Mouse (Mus musculus): Measurements from ENCODE around the gene Zfp112. TPM values are rescaled to one million over a fixed set of nuclear protein-coding genes. Genes with fewer than 3 reads are reported as not detected.

Gene Zfp112
- total and polyA plus RNA-seq, 3 experiments, result 1.8 to 4.1 (median 3.1) TPM

Other genes starting within 250 kb of the Zfp112 start
- gene Vmn1r177, start 245.9 kb upstream of the Zfp112 start, total RNA-seq (2021), result not detected
- gene Vmn1r177, start 245.9 kb upstream of the Zfp112 start, polyA plus RNA-seq (2012; rRNA removed), result not detected in 2 replicates
- not detected for gene Vmn1r178, start 220.3 kb upstream of the Zfp112 start, total RNA-seq (2021)
- gene Vmn1r178, start 220.3 kb upstream of the Zfp112 start, polyA plus RNA-seq (2012; rRNA removed), result not detected in 2 replicates
- gene Vmn1r179, start 185.3 kb upstream of the Zfp112 start, total RNA-seq (2021), result not detected
- gene Vmn1r179, start 185.3 kb upstream of the Zfp112 start, polyA plus RNA-seq (2012; rRNA removed), result not detected in 2 replicates
- not detected for gene Vmn1r180, start 161.7 kb upstream of the Zfp112 start, total RNA-seq (2021)
- not detected in 2 replicates for gene Vmn1r180, start 161.7 kb upstream of the Zfp112 start, polyA plus RNA-seq (2012; rRNA removed)
- gene Vmn1r181, start 137.7 kb upstream of the Zfp112 start, total RNA-seq (2021), result not detected
- gene Vmn1r181, start 137.7 kb upstream of the Zfp112 start, polyA plus RNA-seq (2012; rRNA removed), result not detected in 2 replicates
- gene V1rd19, start 110.6 kb upstream of the Zfp112 start, total RNA-seq (2021), result not detected
- gene V1rd19, start 110.6 kb upstream of the Zfp112 start, polyA plus RNA-seq (2012; rRNA removed), result not detected in 2 replicates
- gene Vmn1r183, start 59.1 kb upstream of the Zfp112 start, total RNA-seq (2021), result not detected
- gene Vmn1r183, start 59.1 kb upstream of the Zfp112 start, polyA plus RNA-seq (2012; rRNA removed), result not detected in 2 replicates
- 10 to 100 TPM; 21.7 to 26.3 TPM for gene Zfp180, start 30.4 kb upstream of the Zfp112 start, total RNA-seq (2021)
- gene Zfp180, start 30.4 kb upstream of the Zfp112 start, polyA plus RNA-seq (2012; rRNA removed), result 11.3 and 17.9 TPM in 2 replicates
- 1 to 10 TPM; 9.4 to 9.7 TPM for gene Zfp235, start 21.9 kb downstream of the Zfp112 start, total RNA-seq (2021)
- gene Zfp235, start 21.9 kb downstream of the Zfp112 start, polyA plus RNA-seq (2012; rRNA removed), result 2.6 and 4.2 TPM in 2 replicates
- gene Zfp114, start 62.7 kb downstream of the Zfp112 start, total RNA-seq (2021), result under 1 TPM; 0.37 to 0.38 TPM
- gene Zfp114, start 62.7 kb downstream of the Zfp112 start, polyA plus RNA-seq (2012; rRNA removed), result 0.04 and 0.08 TPM in 2 replicates
- 1 to 10 TPM; 6.6 to 9.4 TPM for gene Zfp111, start 99.1 kb downstream of the Zfp112 start, total RNA-seq (2021)
- 0.58 and 0.70 TPM in 2 replicates for gene Zfp111, start 99.1 kb downstream of the Zfp112 start, polyA plus RNA-seq (2012; rRNA removed)
- gene Zfp109, start 125.2 kb downstream of the Zfp112 start, total RNA-seq (2021), result 1 to 10 TPM; 4.1 to 4.3 TPM
- gene Zfp109, start 125.2 kb downstream of the Zfp112 start, polyA plus RNA-seq (2012; rRNA removed), result 0.54 and 0.65 TPM in 2 replicates
- gene Zfp108, start 142.5 kb downstream of the Zfp112 start, total RNA-seq (2021), result 1 to 10 TPM; 2.2 to 3.7 TPM
- 0.35 and 0.44 TPM in 2 replicates for gene Zfp108, start 142.5 kb downstream of the Zfp112 start, polyA plus RNA-seq (2012; rRNA removed)
- gene Zfp93, start 158.1 kb downstream of the Zfp112 start, total RNA-seq (2021), result 1 to 10 TPM; 4.1 to 4.3 TPM
- 1.1 and 1.3 TPM in 2 replicates for gene Zfp93, start 158.1 kb downstream of the Zfp112 start, polyA plus RNA-seq (2012; rRNA removed)
- 1 to 10 TPM; 7.0 to 9.6 TPM for gene Zfp61, start 188.9 kb downstream of the Zfp112 start, total RNA-seq (2021)
- 2.0 and 2.6 TPM in 2 replicates for gene Zfp61, start 188.9 kb downstream of the Zfp112 start, polyA plus RNA-seq (2012; rRNA removed)
- gene Zfp94, start 204.4 kb downstream of the Zfp112 start, total RNA-seq (2021), result 1 to 10 TPM; 3.1 to 5.5 TPM
- gene Zfp94, start 204.4 kb downstream of the Zfp112 start, polyA plus RNA-seq (2012; rRNA removed), result 4.3 and 4.6 TPM in 2 replicates
- 1 to 10 TPM in 1 of 2 experiments, under 1 TPM in 1; 0.58 to 1.2 TPM for gene Tescl, start 221.6 kb downstream of the Zfp112 start, total RNA-seq (2021)
- gene Tescl, start 221.6 kb downstream of the Zfp112 start, polyA plus RNA-seq (2012; rRNA removed), result 1.2 and 1.8 TPM in 2 replicates
- not detected for gene Lypd5, start 236.9 kb downstream of the Zfp112 start, total RNA-seq (2021)
- gene Lypd5, start 236.9 kb downstream of the Zfp112 start, polyA plus RNA-seq (2012; rRNA removed), result not detected in 2 replicates